Mouse (Mus musculus): Measurements from ENCODE around the gene Usp7.

Usp7 gene

DNA sequence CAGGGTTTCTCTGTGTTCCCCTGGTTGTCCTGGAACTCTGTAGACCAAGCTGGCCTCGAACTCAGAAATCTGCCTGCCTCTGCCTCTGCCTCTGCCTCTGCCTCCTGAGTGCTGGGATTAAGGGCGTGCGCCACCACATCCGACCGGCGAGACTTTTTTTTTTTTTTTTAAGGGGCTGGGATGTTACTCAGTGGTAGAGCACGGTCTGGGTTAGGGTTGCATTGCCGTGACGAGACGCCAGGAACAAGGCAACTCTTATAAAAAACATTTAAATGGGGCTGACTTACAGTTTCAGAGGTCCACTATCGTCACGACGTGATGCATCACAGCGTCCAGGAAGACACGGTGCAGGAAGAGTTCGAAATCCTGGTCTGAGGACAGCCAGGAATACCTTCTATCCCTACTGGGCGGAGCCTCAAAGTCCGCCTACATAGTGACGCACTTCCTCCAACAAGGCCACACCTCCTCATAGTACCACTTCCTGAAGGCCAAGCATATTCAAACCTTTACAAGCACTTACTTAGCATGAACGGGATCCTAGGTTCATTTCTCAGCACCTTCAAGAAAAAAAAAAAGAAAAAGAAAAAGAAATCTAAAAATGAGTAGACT is at the start of gene Usp7:
TSS of gene Usp7 (minus strand) at position 360 of the 609 bp plus-strand sequence.
- DNase-seq (ENCODE audit: low read depth, low spot score), result no peak

DNA sequence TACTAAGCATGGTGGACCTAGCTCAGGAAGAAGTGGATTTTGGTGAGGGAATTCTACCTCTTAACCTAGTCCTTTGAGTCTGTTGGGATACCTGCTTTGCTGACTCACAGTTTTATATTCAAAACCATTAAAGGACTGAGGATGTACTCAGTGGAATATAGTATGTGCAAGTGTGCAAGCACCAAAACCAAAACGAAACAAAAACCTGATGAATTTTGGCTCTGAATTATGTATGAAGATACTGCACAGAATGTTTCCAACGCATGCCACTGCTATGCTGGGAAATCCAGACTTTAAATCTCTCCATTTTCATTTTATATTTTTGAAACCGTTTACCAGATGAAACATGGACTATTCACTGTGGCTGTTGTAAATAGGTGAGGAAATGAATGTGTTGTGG is 48.4 kb upstream of the Usp7 start:
- DNase-seq (ENCODE audit: low read depth, low spot score), result no peak

DNA sequence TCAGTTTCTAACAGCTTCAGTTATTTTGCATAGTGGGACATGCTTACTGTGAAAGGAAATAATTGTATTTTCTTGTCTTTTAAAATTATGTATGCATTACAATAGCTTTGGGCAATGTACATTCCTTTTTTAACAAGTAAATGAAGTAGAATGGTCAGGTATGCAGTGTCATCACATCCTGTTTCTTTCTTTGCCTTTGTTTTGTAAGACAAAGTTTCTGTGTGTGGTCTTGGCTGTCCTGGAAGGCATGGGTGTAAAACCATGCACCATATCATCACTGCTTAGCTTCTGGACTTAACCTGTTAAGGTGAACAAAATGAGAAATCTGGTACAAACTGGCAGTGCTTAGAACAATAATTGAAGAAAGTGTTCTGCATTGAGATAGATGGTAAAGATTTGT is 46.8 kb upstream of the Usp7 start:
- no peak for DNase-seq (ENCODE audit: low read depth, low spot score)

DNA sequence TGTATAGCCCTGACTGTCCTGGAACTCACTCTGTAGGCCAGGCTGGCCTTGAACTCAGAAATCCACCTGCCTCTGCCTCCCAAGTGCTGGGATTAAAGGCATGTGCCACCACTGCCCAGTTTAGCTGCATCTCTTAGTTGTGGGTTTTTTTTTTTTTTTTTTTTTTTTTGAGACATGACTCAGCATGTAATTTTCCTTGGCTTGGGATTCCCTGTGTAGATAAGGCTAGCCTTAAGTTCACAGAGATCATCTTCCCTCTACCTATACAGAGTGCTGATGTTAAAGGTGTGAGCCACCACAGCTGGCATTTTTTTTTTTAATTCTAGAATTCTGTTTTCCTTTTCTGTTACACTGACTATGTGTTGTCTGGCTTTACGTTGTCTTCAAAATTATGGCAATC is 45.5 kb upstream of the Usp7 start:
- DNase-seq (ENCODE audit: low read depth, low spot score), result no peak

DNA sequence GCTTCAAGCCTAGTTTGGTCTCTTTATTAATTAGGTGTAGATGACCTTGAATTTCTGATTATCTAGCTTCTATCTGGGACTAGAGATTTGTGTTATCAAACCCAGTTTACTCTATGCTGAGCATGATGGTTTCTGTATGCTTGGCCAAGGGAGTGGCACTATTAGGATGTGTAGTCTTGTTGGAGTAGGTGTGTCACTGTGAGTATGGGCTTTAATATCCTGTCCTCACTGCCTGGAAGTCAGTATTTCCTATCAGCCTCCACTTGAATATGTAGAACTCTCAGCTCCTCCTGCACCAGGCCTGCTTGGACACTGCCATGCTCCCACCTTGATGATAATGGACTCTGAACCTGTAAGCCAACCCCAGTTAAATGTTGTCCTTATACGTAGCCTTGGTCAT is 44.8 kb upstream of the Usp7 start:
- DNase-seq (ENCODE audit: low read depth, low spot score), result no peak

DNA sequence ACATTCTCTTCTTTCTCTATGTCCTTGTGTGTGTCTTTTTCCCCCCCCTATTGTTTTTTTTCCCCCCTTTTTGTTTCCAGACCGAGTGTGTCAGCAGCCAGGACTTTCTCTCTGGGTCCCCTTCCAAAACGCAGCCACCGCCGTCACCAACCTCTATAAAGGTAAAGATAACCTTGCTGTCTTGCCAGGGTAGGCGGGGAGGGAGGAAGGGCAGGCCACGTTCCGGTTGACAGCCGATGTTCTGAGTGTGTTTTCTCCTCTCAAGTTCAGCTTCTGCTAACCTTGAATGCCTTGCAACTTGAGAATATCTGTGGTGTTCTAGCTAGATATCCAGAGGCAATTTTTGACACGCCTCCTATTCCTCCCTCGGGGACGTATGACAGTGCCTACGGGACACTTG is 39.1 kb upstream of the Usp7 start:
- peak; percentile 49 for DNase-seq (ENCODE audit: low read depth, low spot score)

DNA sequence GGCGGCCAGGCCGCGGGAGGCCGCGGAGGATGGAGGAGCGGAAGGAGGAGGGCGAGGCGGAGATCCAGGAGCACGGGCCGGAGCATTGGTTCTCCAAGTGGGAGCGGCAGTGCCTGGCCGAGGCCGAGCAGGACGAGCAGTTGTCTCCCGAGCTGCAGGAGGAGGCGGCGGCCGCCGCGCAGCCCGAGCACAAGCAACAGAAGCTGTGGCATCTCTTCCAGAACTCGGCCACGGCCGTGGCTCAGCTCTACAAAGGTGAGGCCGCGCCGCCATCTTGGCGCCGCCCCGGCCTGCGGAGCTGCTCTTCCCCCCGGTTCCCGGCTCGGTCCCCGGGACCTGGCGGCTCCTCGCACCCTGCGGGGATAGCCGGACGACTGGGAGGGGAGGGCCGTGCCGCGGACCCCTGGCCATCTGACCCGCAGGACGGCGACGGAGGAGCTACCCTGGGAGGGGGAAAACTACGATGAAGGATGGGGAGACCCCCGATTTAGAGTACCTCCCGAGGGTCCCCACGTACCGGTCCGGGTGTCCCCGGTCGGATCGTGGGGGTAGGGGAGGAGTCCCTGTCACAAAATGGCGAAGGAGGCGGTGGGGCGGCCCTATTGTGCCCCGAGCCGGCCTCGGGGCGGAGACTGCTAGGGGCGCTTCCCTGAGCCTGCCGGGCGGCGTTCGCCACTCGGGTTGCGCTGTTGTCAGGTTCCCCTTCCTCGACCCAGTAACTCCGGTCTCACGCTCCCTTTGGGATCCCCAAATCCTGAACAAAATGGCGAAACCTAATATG is 38.5 kb upstream of the Usp7 start:
- DNase-seq (ENCODE audit: low read depth, low spot score), result peak; percentile 78

DNA sequence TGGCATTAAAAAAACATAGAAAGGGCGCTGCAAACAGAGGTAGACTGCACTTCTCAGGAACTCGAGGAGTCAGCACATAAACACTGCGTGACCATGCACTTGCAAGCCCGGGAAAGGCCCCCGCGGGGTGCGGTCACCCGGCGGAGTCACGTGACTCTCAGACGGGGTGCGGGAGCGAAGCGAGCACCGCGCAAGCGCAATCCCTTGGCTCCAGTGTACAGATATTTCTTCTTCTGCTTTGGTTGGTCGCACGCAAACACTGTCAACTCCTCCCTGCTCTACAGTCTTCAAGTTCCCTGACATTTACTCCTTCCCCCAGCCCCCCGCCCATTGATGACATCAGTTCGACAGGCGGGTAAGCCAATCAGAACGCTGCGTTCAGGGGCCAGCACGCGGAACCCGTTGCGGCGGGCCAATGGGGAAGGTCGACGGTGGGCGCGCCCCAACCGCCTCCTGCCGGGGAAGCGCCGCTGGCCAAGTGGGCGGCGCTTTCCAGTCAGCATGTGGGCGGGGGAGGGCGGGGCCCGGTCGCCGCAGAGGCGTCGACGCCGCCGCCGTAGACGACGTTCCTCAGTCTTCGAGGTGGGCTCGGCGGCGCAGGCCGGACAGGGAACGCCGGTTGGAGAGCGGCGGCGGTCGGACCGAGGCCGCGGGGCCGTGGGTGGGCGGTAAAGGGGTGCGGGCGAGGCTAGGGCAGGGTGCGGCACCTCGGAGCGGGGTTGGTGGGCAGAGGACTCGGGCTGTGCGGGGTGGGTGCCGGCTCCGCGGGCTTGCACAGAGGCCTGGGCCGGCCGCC is 37.7 kb upstream of the Usp7 start, which contains the start of gene 1810013L24Rik:
TSS of gene 1810013L24Rik (plus strand) at position 537 of the 796 bp plus-strand sequence.
- peak; percentile 100 for DNase-seq (ENCODE audit: low read depth, low spot score)

DNA sequence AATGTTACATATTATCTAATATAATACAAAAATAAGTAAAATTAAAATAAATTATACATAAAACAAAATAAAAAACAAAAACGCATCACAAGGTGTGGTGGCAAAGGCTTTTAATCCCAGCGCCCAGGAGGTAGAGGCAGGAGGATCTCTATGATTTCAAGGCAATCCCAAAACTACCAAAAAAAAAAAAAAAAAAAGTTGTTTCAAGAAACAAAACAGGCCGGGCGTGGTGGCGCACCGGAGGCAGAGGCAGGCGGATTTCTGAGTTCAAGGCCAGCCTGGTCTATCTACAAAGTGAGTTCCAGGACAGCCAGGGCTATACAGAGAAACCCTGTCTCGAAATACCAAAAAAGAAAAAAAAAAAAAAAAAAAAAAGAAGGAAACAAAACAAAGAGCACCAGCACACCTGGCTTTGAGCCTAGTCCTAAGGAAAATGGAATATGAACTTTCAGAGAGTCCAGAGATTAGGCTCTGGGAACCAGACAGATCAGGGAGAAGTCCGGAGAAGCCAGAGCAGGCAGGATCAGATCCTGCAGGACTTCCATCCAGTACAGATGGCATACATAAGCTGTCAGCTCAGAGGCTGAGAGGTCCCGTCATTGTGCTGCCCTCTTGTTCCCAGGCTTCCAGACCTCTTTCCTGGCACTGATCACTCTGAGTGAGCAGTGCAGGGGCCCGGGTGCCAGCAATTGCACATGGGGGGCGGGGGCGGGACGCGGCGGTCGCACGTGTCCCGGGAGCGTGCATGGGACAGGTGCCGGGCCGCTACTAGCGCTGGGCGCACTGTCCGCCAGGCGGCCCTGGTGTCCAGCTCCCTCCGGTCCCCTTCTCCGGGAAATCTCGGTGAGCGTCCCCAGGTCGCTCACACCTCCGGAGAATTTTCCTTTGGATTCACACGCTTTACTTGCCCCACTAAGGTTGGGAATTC is 36.8 kb upstream of the Usp7 start:
- peak; percentile 76 for DNase-seq (ENCODE audit: low read depth, low spot score)

DNA sequence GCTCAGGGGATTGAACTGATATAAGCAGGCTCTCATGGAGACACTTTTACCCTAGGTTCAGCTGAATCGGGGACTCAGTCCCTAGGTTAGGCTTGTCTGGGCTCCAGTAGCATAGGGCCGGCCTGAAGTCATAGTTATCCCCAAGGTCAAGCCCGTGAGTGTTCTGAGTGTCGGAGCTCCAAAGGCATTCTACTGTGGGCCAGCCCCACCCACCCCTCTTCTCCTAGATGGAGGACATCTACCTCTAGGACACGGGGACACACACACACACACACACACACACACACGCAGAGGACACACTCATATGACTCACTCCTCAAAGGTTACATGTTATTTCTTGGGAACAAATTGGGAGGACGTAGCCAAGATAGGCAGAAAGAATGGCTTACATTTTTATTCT is 35.3 kb upstream of the Usp7 start:
- DNase-seq (ENCODE audit: low read depth, low spot score), result no peak

DNA sequence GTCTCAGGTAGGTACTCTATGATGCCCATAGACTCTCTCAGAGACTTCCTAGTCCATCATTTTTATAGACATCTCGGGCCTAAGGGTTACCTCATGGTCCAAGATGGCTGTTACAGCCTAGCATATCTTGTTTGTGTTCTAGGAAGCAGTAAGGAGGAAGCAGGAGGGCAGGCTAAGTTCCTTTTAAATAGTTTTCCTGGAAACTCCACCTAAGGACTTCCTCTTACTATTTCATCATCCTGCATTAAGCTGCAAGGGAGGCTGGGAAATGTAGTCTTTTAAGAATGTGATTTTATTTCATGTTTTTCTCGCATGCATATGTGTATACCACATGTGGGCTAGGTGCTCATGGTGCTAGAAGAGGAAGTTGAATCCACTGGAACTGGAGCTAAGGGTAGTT is 31.6 kb upstream of the Usp7 start:
- DNase-seq (ENCODE audit: low read depth, low spot score), result peak; percentile 80

DNA sequence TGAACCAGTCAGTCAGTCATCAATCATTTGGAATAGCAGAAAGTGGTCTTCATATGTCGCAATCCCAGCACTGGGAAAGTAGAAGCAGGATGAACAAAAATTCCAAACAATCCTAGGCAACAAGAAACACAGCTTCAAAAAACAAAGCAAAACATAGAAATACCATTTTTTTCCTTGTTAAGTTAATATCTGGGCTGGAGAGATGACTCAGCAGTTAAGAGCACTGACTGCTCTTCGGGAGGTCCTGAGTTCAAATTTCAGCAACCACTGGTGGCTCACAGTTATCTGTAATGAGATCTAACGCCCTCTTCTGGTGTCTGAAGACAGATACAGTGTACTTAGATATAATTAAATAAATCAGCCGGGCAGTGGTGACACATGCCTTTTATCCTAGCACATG is 30.5 kb upstream of the Usp7 start:
- no peak for DNase-seq (ENCODE audit: low read depth, low spot score)

DNA sequence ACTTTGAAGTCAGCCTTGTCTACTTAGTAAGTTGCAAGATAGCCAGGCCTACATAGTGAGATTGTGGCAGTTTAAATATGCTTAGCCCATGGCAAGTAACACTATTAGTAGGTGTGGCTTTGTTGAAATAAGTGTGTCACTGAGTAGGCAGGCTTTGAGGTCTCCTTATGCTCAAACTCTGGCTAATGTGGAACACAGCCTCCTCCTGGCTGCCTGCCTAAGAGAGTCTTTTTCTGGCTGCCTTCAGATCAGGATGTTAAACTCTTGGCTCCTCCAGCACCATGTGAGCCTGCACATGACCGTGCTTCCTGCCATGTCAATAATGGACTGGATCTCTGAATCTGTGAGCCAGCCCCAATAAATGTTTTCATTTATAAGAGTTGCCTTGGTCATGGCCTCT is 29.3 kb upstream of the Usp7 start:
- no peak for DNase-seq (ENCODE audit: low read depth, low spot score)

DNA sequence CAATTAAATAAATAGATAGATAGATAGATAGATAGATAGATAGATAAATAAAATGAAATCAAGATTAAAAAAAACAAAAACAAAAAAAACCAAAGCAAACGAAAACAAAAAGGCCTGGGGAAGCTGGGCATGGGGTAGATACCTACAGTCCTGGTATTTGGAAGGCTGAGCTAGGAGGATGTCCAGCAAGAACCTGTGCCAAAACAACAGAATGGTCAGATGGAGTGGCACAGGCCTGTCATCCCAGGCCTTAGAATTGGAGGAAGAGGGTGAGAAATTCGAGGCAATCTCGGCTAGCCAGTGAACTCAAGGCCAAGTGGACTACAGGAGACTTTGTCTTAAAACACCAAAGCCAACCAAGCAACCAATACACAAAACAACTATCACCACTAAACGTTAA is 25.8 kb upstream of the Usp7 start:
- DNase-seq (ENCODE audit: low read depth, low spot score), result no peak

DNA sequence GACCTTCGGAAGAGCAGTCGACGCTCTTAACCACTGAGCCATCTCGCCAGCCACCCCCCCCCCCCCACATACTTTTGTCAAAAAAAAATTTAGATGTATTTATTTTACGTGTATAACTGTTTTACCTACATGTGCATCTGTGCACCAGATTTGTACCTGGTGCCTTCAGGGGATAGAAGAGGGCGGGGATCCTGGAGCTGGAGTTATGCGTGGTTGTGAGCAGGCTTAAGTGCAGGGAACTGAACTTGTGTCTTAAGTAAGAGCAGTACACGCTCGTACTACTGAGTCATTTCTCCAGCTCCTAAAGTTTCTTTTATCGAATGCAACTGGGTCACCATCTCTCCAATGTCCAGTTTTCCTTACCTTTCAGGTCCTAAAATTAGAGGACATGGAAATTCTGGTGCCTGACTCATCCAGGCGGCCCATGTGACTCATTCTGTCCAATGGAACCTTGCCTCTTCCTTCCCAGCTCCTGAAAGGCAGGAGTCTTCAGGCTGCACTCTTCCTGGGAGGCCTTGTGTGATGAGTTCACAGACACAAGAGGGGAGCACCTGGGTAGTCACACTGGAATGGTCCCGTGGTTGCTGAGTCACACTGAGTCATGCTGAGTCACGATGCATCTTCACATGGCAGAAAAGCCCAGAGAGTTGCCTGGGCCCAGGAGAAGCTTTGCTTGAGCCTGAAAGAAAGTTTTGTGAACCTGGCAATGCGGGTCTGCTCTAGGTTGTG is 18.5 kb upstream of the Usp7 start:
- DNase-seq (ENCODE audit: low read depth, low spot score), result peak; percentile 52

DNA sequence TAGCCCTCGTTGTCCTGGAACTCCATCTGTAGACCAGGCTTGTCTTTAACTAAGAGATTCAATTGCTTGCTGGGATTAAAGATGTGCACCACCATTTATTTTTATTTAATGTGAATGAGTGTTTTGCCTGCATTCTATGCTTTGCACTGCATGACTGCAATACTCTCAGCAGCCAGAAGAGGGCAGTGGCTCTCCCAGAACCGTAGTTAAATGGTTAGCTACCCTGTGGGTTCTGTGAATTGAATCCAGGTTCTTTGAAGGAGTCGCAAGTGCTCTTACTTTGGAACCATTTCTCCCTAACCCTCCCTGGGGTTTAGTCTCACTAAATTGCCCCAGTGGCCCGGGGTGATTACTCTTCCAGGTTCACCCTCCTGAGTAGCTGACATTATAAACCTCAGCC is 14.6 kb upstream of the Usp7 start:
- DNase-seq (ENCODE audit: low read depth, low spot score), result peak; percentile 71

DNA sequence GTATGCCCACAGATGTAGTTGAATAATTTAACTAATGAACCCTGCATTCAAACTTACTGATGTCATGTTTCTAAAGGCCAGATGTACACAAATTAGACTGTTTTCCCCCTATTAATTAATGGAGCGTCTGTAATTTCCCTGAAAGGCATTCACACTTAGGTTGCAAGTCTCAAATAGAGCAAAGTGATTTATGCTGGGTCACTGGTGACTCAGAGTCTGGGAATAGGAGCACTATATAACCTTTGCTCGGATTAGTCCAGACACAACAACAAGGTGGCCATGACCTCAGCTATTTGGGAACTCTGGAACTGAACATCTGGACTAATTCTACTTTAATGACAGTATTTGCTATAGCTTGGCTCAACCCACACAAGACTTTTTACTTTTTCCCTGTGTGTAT is 3.8 kb upstream of the Usp7 start:
- no peak for DNase-seq (ENCODE audit: low read depth, low spot score)

DNA sequence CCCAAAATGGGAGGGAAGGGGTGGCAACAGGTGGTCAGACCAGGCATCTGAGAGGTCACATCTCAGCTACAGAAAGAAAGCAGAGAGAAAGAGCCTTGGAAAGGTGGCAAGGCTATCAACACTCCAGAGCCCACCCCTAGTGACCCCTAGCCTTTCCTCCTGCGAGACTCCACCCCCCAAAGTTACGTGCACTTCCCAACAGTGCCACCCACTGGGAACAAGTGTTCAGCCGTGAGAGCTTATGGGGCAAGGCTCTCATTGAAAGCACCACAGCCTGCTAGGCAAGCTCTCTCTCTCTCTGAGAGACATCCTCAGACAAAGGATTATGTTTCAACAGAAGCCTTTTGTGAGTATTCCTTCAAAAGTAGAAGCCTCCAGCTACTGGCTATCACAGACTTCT is 2.8 kb upstream of the Usp7 start:
- peak; percentile 44 for DNase-seq (ENCODE audit: low read depth, low spot score)

DNA sequence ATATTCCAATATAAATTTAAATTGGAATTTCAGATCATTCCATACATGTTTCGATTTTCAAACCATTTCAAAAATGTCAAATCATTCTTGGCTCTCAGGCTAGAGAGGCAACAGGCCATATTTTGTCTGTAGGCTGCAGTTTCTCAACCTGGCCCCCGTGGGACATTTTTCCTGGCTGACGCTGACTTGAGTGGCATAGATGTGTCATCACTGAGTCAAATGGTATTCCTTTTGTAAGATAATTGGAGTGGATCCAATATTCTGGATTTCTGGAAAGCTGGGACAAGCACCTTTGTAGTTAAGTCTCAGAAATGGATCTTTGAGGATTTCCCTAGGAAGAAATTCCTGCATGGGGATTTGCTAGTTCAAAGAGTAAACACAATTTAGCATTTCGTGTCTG is 1.2 kb downstream of the Usp7 start:
- no peak for DNase-seq (ENCODE audit: low read depth, low spot score)

DNA sequence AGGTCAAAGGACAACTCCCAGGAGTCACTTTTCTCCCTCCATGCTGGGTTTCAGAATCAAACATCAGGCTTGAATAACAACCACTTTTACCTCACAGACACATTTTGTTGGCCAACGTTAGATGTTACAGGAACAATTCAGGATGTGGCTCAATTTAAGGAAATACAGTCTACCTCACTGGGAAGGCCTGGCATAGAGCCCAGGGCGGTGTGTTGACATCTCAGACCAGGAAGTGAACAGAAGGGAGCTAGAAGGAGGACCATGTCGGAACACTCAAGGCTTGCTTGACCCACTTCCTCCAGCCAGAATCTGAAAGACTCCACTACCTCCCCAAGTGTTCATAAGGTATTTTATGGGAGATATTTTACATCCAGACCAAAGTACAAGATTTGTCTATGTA is 7.4 kb downstream of the Usp7 start:
- no peak for DNase-seq (ENCODE audit: low read depth, low spot score)
